ENCODE assay signal across 8 mouse cellular contexts in genomic region chr17:24650070-24650616, GRCm38 (mm10). TPM values are rescaled to one million over a fixed set of nuclear protein-coding genes. Genes with fewer than 3 reads are reported as not detected.
DNase-seq lines count a peak whose midpoint lies in the region; ATAC-seq and TF ChIP-seq lines count a peak whose summit lies in the region.

Gene Slc9a3r2 (minus strand): TSS chr17:24650327.

- peak; percentile 32; the same call in 1 of the 2 replicates for ATAC-seq in intestine, postnatal 0 days
- ATAC-seq in liver, embryonic 11.5 days (replicated peaks; ENCODE audit: low FRiP score) = peak; percentile 72
- no peak; the same call in 1 of the 2 replicates for ATAC-seq in granulocyte monocyte progenitor cell, adult 5-6 weeks (replicated peaks; ENCODE audit: poor library complexity, severe bottlenecking)

- TF ChIP-seq POLR2A in thymus, adult 2 months (IDR thresholded peaks at IDR 0.05; ENCODE audit: control insufficient read depth, extremely low read depth, insufficient read depth, low read length, poor library complexity) = no peak

- H3K9me3 ChIP-seq in intestine, postnatal 0 days (ENCODE audit: control insufficient read depth) = no peaks in the 10 kb centered on the region
- no peaks in the 10 kb centered on the region for H3K9me3 ChIP-seq in liver, embryonic 11.5 days (ENCODE audit: control insufficient read depth, low read length)

- peak within 1 kb of the TSS; percentile 97 for H3K4me2 ChIP-seq in intestine, postnatal 0 days (replicated peaks; ENCODE audit: low read depth)
- peak within 1 kb of the TSS; percentile 97 for H3K4me2 ChIP-seq in liver, embryonic 11.5 days

- whole genome bisulfite sequencing in thymus, adult 2 months = 1% methylated on average over 37 of the region's 41 CpGs
- WGBS in intestine, postnatal 0 days = 1% methylated on average over 21 of the region's 41 CpGs
- under 1% methylated on average over 26 of the region's 41 CpGs for WGBS in liver, embryonic 11.5 days

- no peaks in the 10 kb centered on the region; the same call in 1 of the 2 replicates for H3K27me3 ChIP-seq in thymus, adult 2 months (ENCODE audit: control insufficient read depth, insufficient read depth, low read length)
- 0 out of 2 replicates have a peak, but pooled peaks cover 3% of the 10 kb centered on the region for H3K27me3 ChIP-seq in intestine, postnatal 0 days (replicated peaks; ENCODE audit: control insufficient read depth, insufficient read depth, low read length)
- H3K27me3 ChIP-seq in liver, embryonic 11.5 days (replicated peaks; ENCODE audit: control insufficient read depth, insufficient read depth, low read length) = peaks cover 29% of the 10 kb centered on the region

- peaks cover 12% of the 10 kb centered on the region for H3K4me1 ChIP-seq in thymus, adult 2 months (replicated peaks; ENCODE audit: control insufficient read depth, insufficient read depth, low read length)
- H3K4me1 ChIP-seq in intestine, postnatal 0 days (replicated peaks; ENCODE audit: control insufficient read depth, insufficient read depth, low read length) = 0 out of 2 replicates have a peak, but pooled peaks cover 4% of the 10 kb centered on the region
- peaks cover 25% of the 10 kb centered on the region for H3K4me1 ChIP-seq in liver, embryonic 11.5 days (replicated peaks; ENCODE audit: control insufficient read depth, insufficient read depth, low read length)

- no peak for TF ChIP-seq CTCF in thymus, adult 2 months (IDR thresholded peaks at IDR 0.05; ENCODE audit: borderline replicate concordance, control insufficient read depth, extremely low read depth, insufficient read depth, low read length, poor library complexity)
- no peak for TF ChIP-seq CTCF in intestine, postnatal 0 days (IDR thresholded peaks at IDR 0.05; ENCODE audit: low read depth)

- H3K9ac ChIP-seq in intestine, postnatal 0 days (ENCODE audit: low read depth, low read length) = peak within 1 kb of the TSS; percentile 72
- H3K9ac ChIP-seq in liver, embryonic 11.5 days (ENCODE audit: low read depth, low read length) = peak within 1 kb of the TSS; percentile 77

- H3K4me3 ChIP-seq in thymus, adult 2 months (ENCODE audit: control insufficient read depth, insufficient read depth, low read length) = peak within 1 kb of the TSS; percentile 48
- peak within 1 kb of the TSS; percentile 71 for H3K4me3 ChIP-seq in intestine, postnatal 0 days (ENCODE audit: low read depth, low read length)
- peak within 1 kb of the TSS; percentile 71 for H3K4me3 ChIP-seq in liver, embryonic 11.5 days (ENCODE audit: low read depth, low read length)

- DNase-seq in thymus, adult 2 months = peak; percentile 27
- DNase-seq in thymus, adult 18-20 months = no peak
- peak; percentile 87 to 88 for DNase-seq in cerebellum, postnatal 25 days
- no peak for DNase-seq in gonadal fat pad, adult 2 months (ENCODE audit: low read depth)
- no peak for DNase-seq in liver, embryonic 11.5 days (ENCODE audit: low spot score)
- DNase-seq in neural tube, embryonic 10.5 days (ENCODE audit: extremely low spot score, low spot score) = peak; percentile 72

- no peak within 1 kb of the TSS for H3K27ac ChIP-seq in thymus, adult 2 months (ENCODE audit: control insufficient read depth, insufficient read depth, low read length)
- peak within 1 kb of the TSS; percentile 54 for H3K27ac ChIP-seq in intestine, postnatal 0 days (ENCODE audit: low read depth, low read length)
- H3K27ac ChIP-seq in liver, embryonic 11.5 days (ENCODE audit: low read depth, low read length) = no peak within 1 kb of the TSS

- no peaks in the 10 kb centered on the region for H3K36me3 ChIP-seq in thymus, adult 2 months (ENCODE audit: control insufficient read depth, insufficient read depth, low read length)
- H3K36me3 ChIP-seq in intestine, postnatal 0 days (ENCODE audit: control insufficient read depth, insufficient read depth) = no peaks in the 10 kb centered on the region; the same call in 1 of the 2 replicates
- H3K36me3 ChIP-seq in liver, embryonic 11.5 days (ENCODE audit: control insufficient read depth, insufficient read depth, low read length) = no peaks in the 10 kb centered on the region

RNA-seq across cellular contexts. Expression of gene Slc9a3r2, which starts in this region (rescaled TPM):
- polyA plus RNA-seq in thymus, adult 2 months (2012; rRNA removed) = 13.5 and 19.6 TPM in 2 replicates
- polyA plus RNA-seq in gonadal fat pad, adult 2 months (2012; rRNA removed) = 61.6 and 83.0 TPM in 2 replicates
- 26.5 and 30.1 TPM in 2 replicates for polyA plus RNA-seq in intestine, postnatal 0 days (2015; fragmentation: Nextera tagmentation; extraction: Ambion mirVana)
- 23.6 and 25.1 TPM in 2 replicates for polyA plus RNA-seq in liver, embryonic 11.5 days (2014; fragmentation: Nextera tagmentation; extraction: Ambion mirVana)
- 0.45 and 1.0 TPM in 2 replicates for total RNA-seq in granulocyte monocyte progenitor cell, adult 5-6 weeks (2014; fragmentation: Nextera tagmentation)
- 1.8 and 3.0 TPM in 2 replicates for total RNA-seq in granulocyte monocyte progenitor cell, adult 5-6 weeks (2017)

Comparison
In these comparisons a context has a peak if more than half of its experiments do, and no peak if none do; other contexts are left out.
1. DNase-seq: peak in thymus, adult 2 months (single experiment), cerebellum, postnatal 25 days (2 of 2) and neural tube, embryonic 10.5 days (single experiment); none in thymus, adult 18-20 months (0 of 2), gonadal fat pad, adult 2 months (single experiment) and liver, embryonic 11.5 days (single experiment).
2. Peak in every context shown above with its lines, with median percentiles within 50 percentile points of each other: H3K4me3 ChIP-seq.